In genomic region chr2:168274374-168274935, GRCm38 (mm10) we compare ENCODE assay signal across 10 mouse cellular contexts. TPM values are rescaled to one million over a fixed set of nuclear protein-coding genes. Genes with fewer than 3 reads are reported as not detected.
DNase-seq lines count a peak whose midpoint lies in the region; TF ChIP-seq lines count a peak whose summit lies in the region.
"Had no signal": no experiment of that assay in that cellular context is flagged by ENCODE, and none has a peak within 500 bp of the region (broad histone marks: within the 10 kb centered on the region; RNA-seq: fewer than 3 reads in every experiment).

No protein-coding gene starts in this region.

- dilution Hi-C loops in CH12.LX (cut with MboI; ENCODE audit: extremely low pct_ligation_motif_present, extremely low pct_unique_long_range_greater_than_20kb, low sequenced_read_pairs) = no loop called here

- peaks cover 83% of the 10 kb centered on the region for H3K27me3 ChIP-seq in CH12.LX (replicated peaks)
- peaks cover 7% of the 10 kb centered on the region; the same call in 1 of the 2 replicates for H3K27me3 ChIP-seq in small intestine, adult 2 months (ENCODE audit: control insufficient read depth, insufficient read depth, low read length)

- DNase-seq in 416B (ENCODE audit: low read depth) (peak; percentile 57), CH12.LX (ENCODE audit: extremely low read depth) (peak; percentile 60)
- peak; percentile 55 to 66 for DNase-seq in cerebellum, adult 18-20 months
- peak; percentile 17 to 19 for DNase-seq in gastrocnemius, adult 8-10 months (ENCODE audit: low spot score in 2 of 2)
- peak; percentile 48 to 68 for DNase-seq in layer of hippocampus, adult 8-10 months (ENCODE audit: low spot score in 2 of 2)
- DNase-seq in lung, postnatal 14 days = peak; percentile 83
- no peak for DNase-seq in yolk sac, embryonic 10.5 days (ENCODE audit: low spot score)

- H3K4me2 ChIP-seq in CH12.LX (ENCODE audit: insufficient read depth, low read depth, poor library complexity, severe bottlenecking) = no peak overlapping the region
- H3K4me2 ChIP-seq: heart, embryonic 13.5 days; stomach, embryonic 15.5 days had no signal

- no peak for TF ChIP-seq POLR2A in CH12.LX (IDR thresholded peaks at IDR 0.05; ENCODE audit: low read depth, low read length)
- TF ChIP-seq POLR2A in small intestine, adult 2 months (IDR thresholded peaks at IDR 0.05; ENCODE audit: low read depth, low read length) = no peak

- H3K79me2 ChIP-seq in CH12.LX (replicated peaks; ENCODE audit: control insufficient read depth, extremely low read depth, insufficient read depth, poor library complexity, severe bottlenecking) = no peaks in the 10 kb centered on the region

- H3K27ac ChIP-seq in CH12.LX (ENCODE audit: insufficient read depth, low read depth) = no peak overlapping the region
- no peak overlapping the region for H3K27ac ChIP-seq in small intestine, adult 2 months (ENCODE audit: insufficient read depth, low read depth, low read length)
- H3K27ac ChIP-seq: heart, embryonic 13.5 days; stomach, embryonic 15.5 days had no signal

- WGBS in small intestine, adult 2 months = 8% methylated on average over 11 of the region's 11 CpGs

- no peaks in the 10 kb centered on the region for H3K36me3 ChIP-seq in CH12.LX (replicated peaks in 1 of 2; ENCODE audit: control insufficient read depth in 1 of 2, insufficient read depth in 1 of 2, low read length in 1 of 2)
- H3K36me3 ChIP-seq in small intestine, adult 2 months (ENCODE audit: control insufficient read depth, insufficient read depth, low read length) = no peaks in the 10 kb centered on the region
- H3K36me3 ChIP-seq: heart, embryonic 13.5 days; stomach, embryonic 15.5 days had no signal

- in situ Hi-C loops in CH12.LX (cut with MboI; ENCODE audit: low pct_ligation_motif_present, low pct_unique_long_range_greater_than_20kb, low sequenced_read_pairs) = no loop called here

- no peaks in the 10 kb centered on the region for H3K4me1 ChIP-seq in CH12.LX (ENCODE audit: control insufficient read depth in 1 of 2, insufficient read depth in 2 of 2)
- H3K4me1 ChIP-seq in small intestine, adult 2 months (ENCODE audit: control insufficient read depth, insufficient read depth, insufficient read length, low read length) = no peaks in the 10 kb centered on the region
- H3K4me1 ChIP-seq: heart, embryonic 13.5 days had no signal

- peak; percentile 60 for TF ChIP-seq RAD21 in CH12.LX (IDR thresholded peaks at IDR 0.05; ENCODE audit: low read depth, low read length)

- TF ChIP-seq CTCF in CH12.LX (conservative IDR thresholded peaks at IDR 0.05 in 1 of 2, IDR thresholded peaks at IDR 0.05 in 1 of 2; ENCODE audit: low read depth in 2 of 2, low read length in 2 of 2) = peak; percentile 89 to 93
- peak; percentile 93; the same call in 1 of the 2 replicates for TF ChIP-seq CTCF in small intestine, adult 2 months (IDR thresholded peaks at IDR 0.05; ENCODE audit: extremely low read depth, insufficient read length, insufficient replicate concordance, low read depth, low read length)

- no peak overlapping the region for H3K4me3 ChIP-seq in CH12.LX (replicated peaks in 1 of 3; ENCODE audit: low read depth in 2 of 3, low read length in 2 of 3, poor library complexity in 1 of 3)
- no peak overlapping the region for H3K4me3 ChIP-seq in small intestine, adult 2 months (ENCODE audit: low read depth, low read length)
- H3K4me3 ChIP-seq: heart, embryonic 13.5 days; stomach, embryonic 15.5 days had no signal

- H3K9me3 ChIP-seq in CH12.LX (replicated peaks; ENCODE audit: low read length) = peaks cover 2% of the 10 kb centered on the region
- H3K9me3 ChIP-seq: stomach, embryonic 15.5 days had no signal

- no peak overlapping the region for H3K9ac ChIP-seq in CH12.LX (ENCODE audit: insufficient read depth, low read depth)
- H3K9ac ChIP-seq: heart, embryonic 13.5 days; stomach, embryonic 15.5 days had no signal

- TF ChIP-seq EP300 in CH12.LX (IDR thresholded peaks at IDR 0.05; ENCODE audit: low read length) = no peak

TF ChIP-seq in CH12.LX, 34 proteins besides CTCF, POLR2A, EP300 and RAD21:
- peak; percentile 80 for TF ChIP-seq SMC3 (IDR thresholded peaks at IDR 0.05; ENCODE audit: low read depth, low read length)
- TF ChIP-seq MAFK (IDR thresholded peaks at IDR 0.05; ENCODE audit: insufficient replicate concordance, low read length) = no peak

RNA-seq across cellular contexts. Expression of gene Kcng1, which starts 7.1 kb away (rescaled TPM):
- not detected in 2 replicates for total RNA-seq in CH12.LX (2012; rRNA removed)
- total RNA-seq in CH12.LX (2014; rRNA removed) = not detected in 2 replicates
- polyA plus RNA-seq in CH12.LX (2012; ENCODE audit: insufficient read length, low read depth) = 0.14 and 0.16 TPM in 2 replicates
- under 1 TPM in 1 of 4 experiments, not detected in 3; 0.31 TPM for total RNA-seq in gastrocnemius, adult 8-10 months (2022)
- 10 to 100 TPM; 38.2 to 45.7 (median 42.6) TPM for total RNA-seq in layer of hippocampus, adult 8-10 months (2022)
- polyA plus RNA-seq in small intestine, adult 2 months (2012; rRNA removed) = 0.86 and 1.3 TPM in 2 replicates

RNA-seq across cellular contexts. Expression of gene Mocs3, which starts 44.0 kb away (rescaled TPM):
- total RNA-seq in CH12.LX (2012; rRNA removed) (10.6 and 13.3 TPM in 2 replicates), CH12.LX (2014; rRNA removed) (8.0 and 9.5 TPM in 2 replicates)
- 7.2 and 7.6 TPM in 2 replicates for polyA plus RNA-seq in CH12.LX (2012; ENCODE audit: insufficient read length, low read depth)
- 1 to 10 TPM; 4.4 to 5.9 (median 5.6) TPM for total RNA-seq in gastrocnemius, adult 8-10 months (2022)
- total RNA-seq in layer of hippocampus, adult 8-10 months (2022) = 10 to 100 TPM; 15.6 to 19.8 (median 17.4) TPM
- 31.2 and 47.1 TPM in 2 replicates for polyA plus RNA-seq in small intestine, adult 2 months (2012; rRNA removed)

RNA-seq across cellular contexts. Expression of gene Dpm1, which starts 44.1 kb away (rescaled TPM):
- total RNA-seq in CH12.LX (2012; rRNA removed) = 28.5 and 34.5 TPM in 2 replicates
- total RNA-seq in CH12.LX (2014; rRNA removed) = 52.9 and 55.3 TPM in 2 replicates
- 30.7 and 54.9 TPM in 2 replicates for polyA plus RNA-seq in CH12.LX (2012; ENCODE audit: insufficient read length, low read depth)
- total RNA-seq in gastrocnemius, adult 8-10 months (2022) = 10 to 100 TPM; 49.6 to 72.9 (median 64.6) TPM
- 10 to 100 TPM; 48.8 to 66.4 (median 52.7) TPM for total RNA-seq in layer of hippocampus, adult 8-10 months (2022)
- polyA plus RNA-seq in small intestine, adult 2 months (2012; rRNA removed) = 12.9 and 26.2 TPM in 2 replicates

RNA-seq across cellular contexts. Expression of gene Gm20716, which starts 44.3 kb away (rescaled TPM):
- total RNA-seq in CH12.LX (2012; rRNA removed) = 26.1 and 27.8 TPM in 2 replicates
- 26.9 and 28.6 TPM in 2 replicates for total RNA-seq in CH12.LX (2014; rRNA removed)
- 30.7 and 34.8 TPM in 2 replicates for polyA plus RNA-seq in CH12.LX (2012; ENCODE audit: insufficient read length, low read depth)
- 10 to 100 TPM; 10.1 to 16.6 (median 14.1) TPM for total RNA-seq in gastrocnemius, adult 8-10 months (2022)
- 10 to 100 TPM; 33.7 to 46.0 (median 35.0) TPM for total RNA-seq in layer of hippocampus, adult 8-10 months (2022)
- not detected in 2 replicates for polyA plus RNA-seq in small intestine, adult 2 months (2012; rRNA removed)

Comparison
In these comparisons a context has a peak if more than half of its experiments do, and no peak if none do; other contexts are left out.
1. RNA of gene Kcng1, which starts 7.1 kb away (total RNA-seq): 38.2 to 45.7 TPM in layer of hippocampus, adult 8-10 months; 0.31 TPM in gastrocnemius, adult 8-10 months and not detected in CH12.LX; every median in the first group is over 10 times any median in the second.